Mouse (Mus musculus) stomach, embryonic 16.5 days (tissue): ENCODE results near the gene Dyrk1b. TPM values are rescaled to one million over a fixed set of nuclear protein-coding genes. Genes with fewer than 3 reads are reported as not detected.
"Not testable (repeated sequence)": the region's sequence is repeated elsewhere in the genome, so short reads cannot be mapped to it uniquely, and the experiment has no call there.

Source experiments
- ATAC-seq: fragments of 200-750 bp; cut with Nextera tagmentation; 2 replicates; pipeline ENCODE4 v1.8.0; 2017; ENCODE audit warnings: moderate number of reproducible peaks, moderate TSS enrichment; ENCODE audit not compliant: insufficient read depth, low FRiP score
- H3K27ac ChIP-seq: fragments of 300-500 bp; sonication (generic); 2 replicates; pipeline ENCODE4 v1.5.1; 2014; ENCODE audit warnings: low read length
- H3K27me3 ChIP-seq: fragments of 300-500 bp; sonication (generic); 2 replicates; pipeline ENCODE4 v1.6.1; 2014; ENCODE audit warnings: low read length, control low read depth, mixed read lengths; ENCODE audit not compliant: control insufficient read depth, insufficient read depth
- H3K36me3 ChIP-seq: fragments of 300-500 bp; sonication (generic); 2 replicates; pipeline ENCODE4 v1.6.1; 2014; ENCODE audit warnings: low read length; ENCODE audit not compliant: control insufficient read depth, insufficient read depth
- H3K4me1 ChIP-seq: fragments of 300-500 bp; sonication (generic); 2 replicates; pipeline ENCODE4 v1.6.1; 2014; ENCODE audit warnings: low read length, control low read depth, mixed read lengths; ENCODE audit not compliant: control insufficient read depth, insufficient read depth
- H3K4me2 ChIP-seq: fragments of 300-500 bp; sonication (generic); 2 replicates; pipeline ENCODE4 v1.6.1; 2014; ENCODE audit warnings: low read depth, low read length, mixed read lengths
- H3K4me3 ChIP-seq: fragments of 300-500 bp; sonication (generic); replicated peaks from 2 replicates; pipeline ENCODE4 v1.5.1; 2014; ENCODE audit warnings: mild to moderate bottlenecking, low read length
- H3K9ac ChIP-seq: fragments of 300-500 bp; sonication (generic); 2 replicates; pipeline ENCODE4 v1.6.1; 2014; ENCODE audit warnings: low read length
- H3K9me3 ChIP-seq: fragments of 300-500 bp; sonication (generic); replicated peaks from 2 replicates; pipeline ENCODE4 v1.6.1; 2016; ENCODE audit warnings: low read length, control low read depth; ENCODE audit not compliant: control insufficient read depth
- WGBS: fragments of 180-500 bp; shearing (Covaris S2); extraction: QIAGEN DNeasy Blood & Tissue Kit; methylation state at CpG from one replicate; pipeline ENCODE4 v1.1.7; 2014; 5-methylcytosine and 5-hydroxymethylcytosine counted together
- polyA plus RNA-seq: library from polyadenylated mRNA; unstranded; fragments of >200 nt; fragmentation: Nextera tagmentation; extraction: Ambion mirVana; gene quantifications from 2 replicates; pipeline ENCODE4 v1.2.1, GENCODE M21; 2015

The Dyrk1b gene
- polyA plus RNA-seq, 1 experiment from 2014 or later, result 7.0 TPM

DNA sequence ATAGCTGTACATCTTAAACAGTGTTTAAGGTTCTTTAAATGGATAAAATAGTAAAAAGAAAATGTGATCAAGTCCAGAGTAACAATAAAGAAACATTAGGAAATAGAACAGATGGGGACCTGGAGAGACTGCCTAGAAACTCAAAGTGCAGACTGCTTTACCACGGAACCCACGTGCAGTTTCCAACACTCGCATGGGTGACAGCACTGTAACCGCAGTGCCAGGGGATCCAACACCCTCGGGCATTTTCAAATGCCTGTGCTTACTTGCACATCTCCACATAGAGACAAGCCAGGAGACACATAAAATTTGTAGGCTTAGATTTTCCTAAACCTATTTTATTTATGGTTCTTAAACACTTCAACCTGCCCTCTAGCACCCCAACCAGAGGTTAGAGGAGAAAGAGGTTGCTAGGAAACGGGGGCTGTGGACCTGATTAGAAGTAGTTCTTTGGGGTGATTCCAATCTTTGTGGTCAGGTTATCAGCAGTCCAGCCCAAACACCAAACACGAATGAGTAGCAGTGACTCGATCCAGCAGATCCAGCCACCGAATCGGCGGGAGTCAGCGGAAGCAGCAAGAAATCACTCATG lies 29.2 kb downstream of the Dyrk1b start:
- Histone ChIP-seq H3K4me1 (no peaks in the 10 kb centered on the region), H3K4me2 (peak overlapping the region; percentile 57), H3K4me3 (peak overlapping the region; percentile 42), H3K9ac (peak overlapping the region; percentile 70), H3K36me3 (no peaks in the 10 kb centered on the region), H3K27ac (no peak overlapping the region), H3K9me3 (no peaks in the 10 kb centered on the region), H3K27me3 (no peaks in the 10 kb centered on the region)
- 30% methylated on average over 12 of the region's 12 CpGs for WGBS
- ATAC-seq, result no peak

GRCm38 (mm10) chr7:28208988-28209508 lies 29.8 kb downstream of the Dyrk1b start:
- no peak overlapping the region; the same call in 1 of the 2 replicates for H3K27ac ChIP-seq

GRCm38 (mm10) chr7:28210731-28211130 lies 31.5 kb downstream of the Dyrk1b start:
- Histone ChIP-seq H3K9ac (no peak overlapping the region), H3K4me2 (no peak overlapping the region), H3K36me3 (no peaks in the 10 kb centered on the region), H3K4me3 (no peak overlapping the region), H3K27ac (no peak overlapping the region), H3K9me3 (no peaks in the 10 kb centered on the region), H3K27me3 (no peaks in the 10 kb centered on the region), H3K4me1 (no peaks in the 10 kb centered on the region)
- 44% methylated on average over 5 of the region's 5 CpGs for WGBS
- ATAC-seq, result no peak

More at GRCm38 (mm10) chr7:28208988-28209508, 29.8 kb downstream of the Dyrk1b start:
- Histone ChIP-seq H3K9ac (peak overlapping the region; percentile 70), H3K36me3 (no peaks in the 10 kb centered on the region), H3K9me3 (no peaks in the 10 kb centered on the region), H3K4me2 (peak overlapping the region; percentile 57), H3K4me3 (peak overlapping the region; percentile 42), H3K27me3 (no peaks in the 10 kb centered on the region), H3K4me1 (no peaks in the 10 kb centered on the region)
- WGBS, result 41% methylated on average over 19 of the region's 19 CpGs
- peak; percentile 66; the same call in 1 of the 2 replicates for ATAC-seq

DNA sequence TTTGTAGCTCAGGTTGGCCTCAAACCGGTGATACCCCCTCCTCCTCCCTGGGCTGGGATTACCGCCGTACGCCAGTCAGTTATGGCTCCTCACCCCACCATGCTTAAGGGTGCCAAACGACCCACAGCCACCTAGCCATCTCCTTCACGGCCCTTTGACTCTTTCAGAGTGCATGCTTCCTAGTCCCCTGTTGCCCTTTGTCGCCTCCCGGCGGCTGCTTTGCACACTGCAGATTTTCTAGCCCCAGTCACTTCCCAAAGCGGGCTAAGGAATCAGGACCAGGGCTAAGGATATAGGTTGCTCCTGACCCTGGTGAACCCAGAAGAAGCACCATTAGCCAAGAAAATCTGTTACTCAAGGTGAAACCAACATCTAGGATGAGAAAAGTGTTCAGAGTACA lies 34.9 kb downstream of the Dyrk1b start:
- ATAC-seq, result no peak
- Histone ChIP-seq H3K9ac (no peak overlapping the region), H3K9me3 (no peaks in the 10 kb centered on the region), H3K27me3 (no peaks in the 10 kb centered on the region), H3K27ac (no peak overlapping the region), H3K4me3 (no peak overlapping the region), H3K36me3 (no peaks in the 10 kb centered on the region), H3K4me2 (no peak overlapping the region), H3K4me1 (no peaks in the 10 kb centered on the region)
- 24% methylated on average over 10 of the region's 10 CpGs for WGBS

DNA sequence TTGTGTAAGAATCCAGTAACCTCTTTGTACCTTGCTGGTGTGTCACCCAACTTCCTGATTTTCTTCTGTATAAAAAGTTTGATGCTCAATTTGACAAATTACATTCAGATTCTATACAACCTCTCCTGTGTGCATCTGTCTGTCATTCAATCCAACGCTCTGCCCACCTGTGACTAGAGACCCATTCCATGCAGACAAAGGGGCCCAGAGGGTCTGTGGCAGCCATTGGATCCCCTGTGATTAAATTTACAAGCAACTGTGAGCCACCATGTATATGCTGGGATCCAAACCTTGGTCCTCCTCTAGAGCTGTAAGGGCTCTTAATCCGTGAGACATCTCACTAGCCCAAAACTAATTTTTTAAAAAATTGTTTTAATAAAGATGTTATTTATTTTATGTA lies 36.7 kb downstream of the Dyrk1b start:
- not testable (repeated sequence) for H3K9ac ChIP-seq, ATAC-seq, H3K27ac ChIP-seq, H3K9me3 ChIP-seq, H3K4me2 ChIP-seq, H3K4me1 ChIP-seq, H3K4me3 ChIP-seq, H3K36me3 ChIP-seq, H3K27me3 ChIP-seq
- 87% methylated on average over 2 of the region's 2 CpGs for WGBS

- ATAC-seq, H3K4me2 ChIP-seq, H3K27ac ChIP-seq, H3K27me3 ChIP-seq, H3K4me3 ChIP-seq, H3K4me1 ChIP-seq, H3K36me3 ChIP-seq, H3K9me3 ChIP-seq, H3K9ac ChIP-seq: not testable (repeated sequence)
- WGBS, result 85% methylated on average over 11 of the region's 13 CpGs
Measured at GRCm38 (mm10) chr7:28217811-28218210, 38.5 kb downstream of the Dyrk1b start.

DNA sequence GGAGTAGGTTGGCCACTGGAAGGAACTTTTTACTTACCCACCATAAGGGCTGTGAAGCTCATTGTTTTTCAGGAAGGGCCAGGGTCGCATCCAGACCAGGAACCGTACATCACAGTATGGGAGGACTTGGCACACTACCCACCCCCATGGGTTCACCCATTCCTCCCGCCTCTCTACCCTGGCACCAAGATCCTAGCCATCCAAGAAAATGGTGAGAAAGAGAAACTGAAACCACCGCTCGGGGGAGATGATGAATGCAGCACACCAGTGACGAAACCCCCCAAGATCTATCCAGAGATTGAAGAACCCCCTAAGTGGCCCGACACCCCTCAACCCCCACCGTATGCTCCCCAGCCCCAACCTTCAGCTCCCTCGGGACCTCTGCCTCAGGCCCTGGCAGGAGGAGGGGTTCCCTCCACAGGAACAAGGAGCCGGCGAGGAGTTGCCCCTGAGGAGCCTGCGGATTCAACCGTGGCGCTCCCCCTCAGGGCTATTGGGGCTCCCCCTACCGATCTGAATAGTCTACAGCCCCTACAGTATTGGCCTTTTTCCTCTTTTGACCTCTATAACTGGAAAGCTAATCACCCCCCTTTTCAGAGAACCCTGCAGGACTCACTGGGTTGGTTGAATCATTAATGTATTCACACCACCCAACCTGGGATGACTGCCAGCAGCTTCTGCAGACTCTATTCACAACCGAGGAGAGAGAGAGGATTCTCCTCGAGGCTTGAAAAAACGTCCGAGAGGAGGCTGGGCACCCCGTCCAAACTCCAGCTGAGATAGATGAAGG lies 39.9 kb downstream of the Dyrk1b start:
- WGBS, result 88% methylated on average over 20 of the region's 20 CpGs
- H3K36me3 ChIP-seq, H3K4me1 ChIP-seq, H3K27me3 ChIP-seq, ATAC-seq, H3K9ac ChIP-seq, H3K27ac ChIP-seq, H3K9me3 ChIP-seq, H3K4me2 ChIP-seq, H3K4me3 ChIP-seq: not testable (repeated sequence)

DNA sequence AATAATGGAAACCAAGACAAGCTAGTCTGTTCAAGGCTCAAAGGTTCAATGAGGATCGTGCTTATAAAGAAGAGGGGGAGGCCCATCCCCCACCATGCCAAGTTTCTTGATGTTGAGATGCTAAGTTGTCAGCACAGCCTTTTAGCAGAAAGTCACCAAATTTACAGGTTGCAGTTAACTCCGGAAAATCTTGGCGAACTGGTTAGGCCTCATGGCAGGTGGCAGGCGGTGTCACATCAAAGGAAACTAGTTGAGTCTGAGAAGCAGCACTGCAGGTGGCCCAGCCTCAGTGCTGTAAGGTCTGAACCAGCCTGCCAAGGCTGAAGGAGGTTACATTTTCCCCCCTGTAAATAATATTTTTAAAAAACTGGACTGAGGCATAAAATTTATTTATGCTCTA lies 47.6 kb downstream of the Dyrk1b start:
- H3K9me3 ChIP-seq, H3K27me3 ChIP-seq, ATAC-seq, H3K4me3 ChIP-seq, H3K36me3 ChIP-seq, H3K4me1 ChIP-seq, H3K9ac ChIP-seq, H3K4me2 ChIP-seq, H3K27ac ChIP-seq: not testable (repeated sequence)
- WGBS, result 83% methylated on average over 4 of the region's 4 CpGs

GRCm38 (mm10) chr7:28227421-28227820 lies 48.2 kb downstream of the Dyrk1b start:
- ATAC-seq, H3K27me3 ChIP-seq, H3K4me1 ChIP-seq, H3K27ac ChIP-seq, H3K4me2 ChIP-seq, H3K4me3 ChIP-seq, H3K9ac ChIP-seq, H3K36me3 ChIP-seq, H3K9me3 ChIP-seq: not testable (repeated sequence)
- WGBS, result 87% methylated on average over 4 of the region's 4 CpGs
